Mouse (Mus musculus): ENCODE results near the gene Mrps27. TPM values are rescaled to one million over a fixed set of nuclear protein-coding genes. Genes with fewer than 3 reads are reported as not detected.

Mrps27 gene
- polyA plus RNA-seq, 1 experiment from 2014 or later, result 78.5 TPM

DNA sequence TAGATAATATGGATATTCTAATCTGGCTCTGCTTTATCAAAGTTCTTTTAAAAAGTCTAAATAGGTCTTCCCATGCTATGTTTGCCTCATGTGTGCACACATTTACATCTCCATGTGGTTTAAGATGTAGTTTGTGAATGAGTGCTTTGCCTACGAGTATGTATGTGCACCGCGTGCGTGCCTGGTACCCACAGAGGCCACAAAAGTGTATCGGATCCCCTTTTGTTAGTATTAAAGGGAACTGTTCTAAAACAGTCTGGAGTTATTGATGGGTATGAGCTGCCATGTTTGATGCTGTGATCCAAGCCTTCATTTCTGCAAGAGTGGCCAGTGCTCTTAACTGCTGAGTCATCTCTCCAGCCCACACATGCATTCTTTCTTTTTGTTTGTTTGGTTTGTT, 26.7 kb downstream of the Mrps27 start:
- WGBS, result 95% methylated on average over 5 of the region's 5 CpGs

DNA sequence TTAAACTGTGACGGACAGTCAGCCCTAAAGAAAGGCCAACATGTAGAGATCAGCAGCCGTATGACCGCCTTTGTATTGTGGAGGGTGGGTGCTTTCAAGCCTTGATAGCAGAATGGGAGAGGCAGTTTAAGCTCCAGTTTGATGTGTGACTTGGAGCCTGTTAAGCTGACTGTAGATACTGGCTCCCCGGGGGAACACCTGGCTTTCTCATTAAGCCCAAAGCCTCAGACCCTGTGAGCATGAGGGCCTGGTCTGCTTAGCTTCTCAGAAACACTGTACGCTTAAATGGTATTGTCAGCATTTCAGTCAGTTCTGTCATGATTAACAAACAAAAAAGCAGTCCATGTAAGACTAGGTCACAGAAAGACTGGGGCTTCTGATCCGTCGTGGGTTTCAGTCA, 29.1 kb downstream of the Mrps27 start:
- WGBS, result 73% methylated on average over 7 of the region's 7 CpGs
- Histone ChIP-seq H3K36me3 (no peaks in the 10 kb centered on the region; the same call in 1 of the 2 replicates), H3K4me1 (replicated peaks) (peaks cover 8% of the 10 kb centered on the region), H3K9me3 (replicated peaks) (no peaks in the 10 kb centered on the region), H3K9ac (no peak overlapping the region), H3K27ac (no peak overlapping the region), H3K4me3 (no peak overlapping the region), H3K4me2 (no peak overlapping the region), H3K27me3 (no peaks in the 10 kb centered on the region)
- no peak for ATAC-seq (replicated peaks; ENCODE audit: insufficient number of reproducible peaks, insufficient read depth, low FRiP score, low read depth)

More for the DNA sequence above, 26.7 kb downstream of the Mrps27 start:
- Histone ChIP-seq H3K27me3 (no peaks in the 10 kb centered on the region), H3K36me3 (peaks cover under 1% of the 10 kb centered on the region; the same call in 1 of the 2 replicates), H3K4me2 (no peak overlapping the region), H3K4me3 (no peak overlapping the region), H3K9me3 (replicated peaks) (no peaks in the 10 kb centered on the region), H3K9ac (no peak overlapping the region), H3K4me1 (replicated peaks) (peaks cover 27% of the 10 kb centered on the region), H3K27ac (no peak overlapping the region)
- no peak for ATAC-seq (replicated peaks; ENCODE audit: insufficient number of reproducible peaks, insufficient read depth, low FRiP score, low read depth)

DNA sequence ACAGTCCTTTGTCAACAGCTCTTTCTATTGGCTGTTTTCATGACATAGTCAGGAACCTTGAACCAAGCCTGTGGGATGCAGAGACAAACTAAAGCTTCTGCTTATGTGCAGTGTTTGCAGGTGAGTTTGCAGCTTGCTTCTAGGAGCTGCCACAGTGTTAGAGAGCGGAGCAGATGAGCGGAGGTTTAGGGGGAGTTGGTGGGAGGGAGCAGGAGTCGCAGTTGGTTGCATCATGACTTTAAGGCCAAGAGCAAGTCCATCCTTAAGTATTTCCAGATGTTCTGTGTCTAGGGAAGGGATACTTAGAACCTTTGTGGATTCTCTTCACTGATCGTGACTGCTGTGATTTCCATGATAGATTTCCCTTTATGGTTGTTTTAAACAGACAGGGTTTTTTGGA, 29.6 kb downstream of the Mrps27 start:
- H3K4me1 ChIP-seq (replicated peaks), result peaks cover 4% of the 10 kb centered on the region; the same call in 1 of the 2 replicates
- no peaks in the 10 kb centered on the region for H3K9me3 ChIP-seq (replicated peaks)
- H3K27me3 ChIP-seq, result no peaks in the 10 kb centered on the region
- no peak overlapping the region for H3K4me2 ChIP-seq
- no peak for ATAC-seq (replicated peaks; ENCODE audit: insufficient number of reproducible peaks, insufficient read depth, low FRiP score, low read depth)
- 69% methylated on average over 4 of the region's 4 CpGs for WGBS
- H3K36me3 ChIP-seq, result no peaks in the 10 kb centered on the region; the same call in 1 of the 2 replicates
- no peak overlapping the region for H3K27ac ChIP-seq
- H3K9ac ChIP-seq, result no peak overlapping the region
- no peak overlapping the region for H3K4me3 ChIP-seq

DNA sequence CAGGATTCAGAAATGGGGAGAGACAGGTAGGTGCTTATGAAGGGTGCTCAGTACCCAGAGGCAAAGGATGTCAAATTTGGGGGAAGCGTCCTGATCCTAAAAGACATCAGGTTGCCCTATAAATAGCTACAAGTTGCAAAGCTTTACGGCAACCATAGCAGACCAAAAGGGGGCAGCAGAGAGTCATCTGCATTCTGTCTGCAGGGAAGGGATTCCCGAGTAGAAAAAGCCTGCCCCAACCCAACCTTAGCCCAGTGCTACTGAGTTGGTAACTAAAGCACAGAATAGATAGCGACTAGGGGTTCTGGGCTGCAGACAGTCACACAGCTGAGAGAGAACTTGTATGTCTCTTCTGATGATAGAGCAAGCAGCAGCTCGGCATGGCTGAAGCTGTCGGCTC, 31.0 kb downstream of the Mrps27 start:
- 26% methylated on average over 6 of the region's 6 CpGs for WGBS
- H3K36me3 ChIP-seq, result no peaks in the 10 kb centered on the region; the same call in 1 of the 2 replicates
- no peak for ATAC-seq (replicated peaks; ENCODE audit: insufficient number of reproducible peaks, insufficient read depth, low FRiP score, low read depth)

DNA sequence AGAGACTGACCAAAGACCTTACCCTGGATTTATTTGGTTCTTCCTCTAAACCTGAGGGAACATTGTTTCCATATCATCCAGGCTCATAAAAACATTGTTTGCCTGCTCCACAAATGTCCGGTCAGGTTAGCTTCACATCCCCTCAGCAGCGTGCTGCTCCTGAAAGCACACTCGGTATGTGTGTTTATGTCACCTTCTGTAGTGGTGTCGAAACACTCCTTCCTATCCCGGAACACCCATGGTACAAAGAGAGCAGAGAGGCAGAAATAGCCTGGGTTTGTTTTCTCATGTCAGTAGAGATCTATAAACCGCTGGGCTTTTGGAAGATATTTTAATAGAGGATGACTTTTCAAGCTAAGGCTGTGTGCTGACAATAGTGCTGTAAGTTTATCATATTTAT, 32.5 kb downstream of the Mrps27 start:
- 59% methylated on average over 6 of the region's 6 CpGs for WGBS
- Histone ChIP-seq H3K4me3 (no peak overlapping the region), H3K4me1 (replicated peaks) (peaks cover 4% of the 10 kb centered on the region; the same call in 1 of the 2 replicates), H3K27me3 (no peaks in the 10 kb centered on the region), H3K4me2 (no peak overlapping the region), H3K27ac (no peak overlapping the region), H3K36me3 (peaks cover 4% of the 10 kb centered on the region; the same call in 1 of the 2 replicates), H3K9ac (no peak overlapping the region), H3K9me3 (replicated peaks) (no peaks in the 10 kb centered on the region)
- ATAC-seq (replicated peaks; ENCODE audit: insufficient number of reproducible peaks, insufficient read depth, low FRiP score, low read depth), result no peak

More for the DNA sequence above, 31.0 kb downstream of the Mrps27 start:
- H3K9ac ChIP-seq, result no peak overlapping the region
- H3K27ac ChIP-seq, result no peak overlapping the region
- no peaks in the 10 kb centered on the region for H3K27me3 ChIP-seq
- peaks cover 4% of the 10 kb centered on the region; the same call in 1 of the 2 replicates for H3K4me1 ChIP-seq (replicated peaks)
- H3K9me3 ChIP-seq (replicated peaks), result no peaks in the 10 kb centered on the region
- H3K4me2 ChIP-seq, result no peak overlapping the region
- no peak overlapping the region for H3K4me3 ChIP-seq

DNA sequence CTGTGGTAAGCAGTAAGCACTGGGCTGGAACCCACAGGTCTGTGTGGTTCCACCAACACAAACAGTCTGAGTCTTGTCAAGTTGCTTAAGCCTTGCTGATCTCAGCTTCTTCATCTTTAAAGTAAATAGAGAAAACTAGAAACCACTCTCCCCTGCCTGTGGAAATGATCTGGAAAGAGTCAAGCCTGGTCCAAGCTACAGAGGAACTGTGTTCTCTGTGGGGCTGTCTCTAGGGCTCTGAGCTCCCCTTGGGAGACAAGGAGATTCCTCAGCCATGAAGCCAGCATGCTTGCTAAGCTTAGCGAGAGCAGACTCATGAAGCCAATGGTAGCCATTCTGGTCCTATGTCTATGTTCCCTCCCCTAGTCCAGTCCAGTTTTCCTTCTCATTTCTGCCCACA, 33.6 kb downstream of the Mrps27 start:
- peaks cover 4% of the 10 kb centered on the region; the same call in 1 of the 2 replicates for H3K36me3 ChIP-seq
- H3K27ac ChIP-seq, result no peak overlapping the region
- H3K4me2 ChIP-seq, result no peak overlapping the region
- 83% methylated on average over 1 of the region's 1 CpGs for WGBS
- H3K27me3 ChIP-seq, result no peaks in the 10 kb centered on the region
- no peak overlapping the region for H3K4me3 ChIP-seq
- H3K9ac ChIP-seq, result no peak overlapping the region
- no peaks in the 10 kb centered on the region for H3K9me3 ChIP-seq (replicated peaks)
- peaks cover 4% of the 10 kb centered on the region; the same call in 1 of the 2 replicates for H3K4me1 ChIP-seq (replicated peaks)
- no peak for ATAC-seq (replicated peaks; ENCODE audit: insufficient number of reproducible peaks, insufficient read depth, low FRiP score, low read depth)

DNA sequence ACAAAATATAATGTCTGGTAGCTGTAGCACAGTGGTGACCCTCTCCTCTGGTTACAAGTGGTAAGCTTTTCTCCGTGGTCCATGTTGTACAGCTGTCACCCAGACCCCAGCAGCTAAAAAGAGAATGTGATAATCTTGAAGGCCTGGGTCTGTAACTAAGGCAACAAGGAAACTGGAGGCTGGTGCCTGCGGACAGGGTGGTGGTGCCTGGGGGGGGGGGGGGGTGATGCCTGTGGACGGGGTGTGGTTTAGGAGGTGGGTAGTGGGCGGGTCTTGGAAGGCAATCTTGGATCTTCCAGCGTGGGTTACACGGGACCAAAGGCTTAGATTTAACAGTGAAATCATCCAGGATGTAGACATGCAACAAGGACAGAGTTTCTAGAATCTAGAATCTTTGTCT, 37.8 kb downstream of the Mrps27 start:
- no peak overlapping the region for H3K9ac ChIP-seq
- no peak overlapping the region for H3K27ac ChIP-seq
- peaks cover 4% of the 10 kb centered on the region; the same call in 1 of the 2 replicates for H3K36me3 ChIP-seq
- no peaks in the 10 kb centered on the region for H3K27me3 ChIP-seq
- H3K4me3 ChIP-seq, result no peak overlapping the region
- WGBS, result 41% methylated on average over 6 of the region's 6 CpGs
- no peak overlapping the region for H3K4me2 ChIP-seq
- no peak for ATAC-seq (replicated peaks; ENCODE audit: insufficient number of reproducible peaks, insufficient read depth, low FRiP score, low read depth)
- no peaks in the 10 kb centered on the region for H3K9me3 ChIP-seq (replicated peaks)
- H3K4me1 ChIP-seq (replicated peaks), result 0 out of 2 replicates have a peak, but pooled peaks cover 2% of the 10 kb centered on the region

DNA sequence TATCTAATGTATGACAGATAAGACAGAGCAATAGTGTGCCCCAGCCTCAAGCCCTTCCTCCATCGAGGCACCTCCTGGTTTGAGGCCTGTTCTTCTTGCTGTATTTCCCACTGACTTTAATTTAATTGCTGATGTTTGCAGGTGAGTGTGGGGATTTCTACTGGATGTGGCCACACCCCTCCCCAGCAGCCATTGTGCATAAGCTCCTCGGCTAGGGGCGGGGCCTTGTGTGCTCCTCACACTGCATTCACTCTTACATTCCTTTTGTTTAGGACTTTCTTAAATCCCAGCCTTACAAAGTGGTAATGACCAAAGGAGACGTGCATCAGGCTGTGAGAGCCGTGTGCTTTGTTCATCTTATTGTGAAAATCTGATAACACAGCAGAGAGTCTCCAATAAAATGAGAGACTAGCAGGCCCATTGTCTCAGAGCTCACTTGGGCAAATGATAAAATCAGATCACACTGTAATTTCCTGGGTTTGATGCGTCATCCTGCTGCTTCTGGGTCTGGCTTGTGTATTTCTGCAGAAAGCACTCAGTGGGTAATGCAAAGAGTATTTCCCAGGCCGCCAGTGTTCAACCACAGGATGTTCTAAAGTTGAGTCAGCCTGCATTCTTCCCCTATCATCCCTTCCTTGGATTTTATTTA, 40.1 kb downstream of the Mrps27 start:
- H3K9ac ChIP-seq, result no peak overlapping the region
- H3K27me3 ChIP-seq, result no peaks in the 10 kb centered on the region
- H3K4me3 ChIP-seq, result no peak overlapping the region
- 0 out of 2 replicates have a peak, but pooled peaks have one; percentile 35 for ATAC-seq (replicated peaks; ENCODE audit: insufficient number of reproducible peaks, insufficient read depth, low FRiP score, low read depth)
- H3K4me1 ChIP-seq (replicated peaks), result 0 out of 2 replicates have a peak, but pooled peaks cover 2% of the 10 kb centered on the region
- peak overlapping the region; percentile 50 for H3K27ac ChIP-seq
- H3K36me3 ChIP-seq, result peaks cover 4% of the 10 kb centered on the region; the same call in 1 of the 2 replicates
- H3K4me2 ChIP-seq, result no peak overlapping the region
- no peaks in the 10 kb centered on the region for H3K9me3 ChIP-seq (replicated peaks)
- WGBS, result 75% methylated on average over 7 of the region's 7 CpGs

DNA sequence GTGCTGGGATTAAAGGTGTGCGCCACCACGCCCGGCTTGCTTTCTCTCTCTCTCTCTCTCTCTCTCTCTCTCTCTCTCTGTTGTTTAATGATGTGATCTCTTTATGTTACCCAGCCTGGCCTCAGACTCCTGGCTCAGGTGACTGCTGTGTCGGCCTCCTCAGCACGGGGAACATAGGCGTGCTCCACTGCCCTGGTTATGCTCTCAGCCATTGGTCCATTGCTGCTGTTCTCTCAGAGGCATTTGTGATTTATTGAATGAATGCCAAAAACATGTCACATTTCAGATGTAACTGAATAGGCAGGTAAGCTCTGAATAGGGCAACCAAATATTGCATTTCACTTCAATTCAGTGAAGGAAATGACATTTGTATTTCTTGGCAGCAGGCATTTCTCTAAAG, 41.3 kb downstream of the Mrps27 start:
- Histone ChIP-seq H3K27ac (no peak overlapping the region), H3K36me3 (peaks cover 4% of the 10 kb centered on the region; the same call in 1 of the 2 replicates), H3K4me2 (no peak overlapping the region), H3K4me3 (no peak overlapping the region), H3K27me3 (no peaks in the 10 kb centered on the region), H3K9me3 (replicated peaks) (no peaks in the 10 kb centered on the region), H3K9ac (no peak overlapping the region), H3K4me1 (replicated peaks) (0 out of 2 replicates have a peak, but pooled peaks cover 2% of the 10 kb centered on the region)
- ATAC-seq (replicated peaks; ENCODE audit: insufficient number of reproducible peaks, insufficient read depth, low FRiP score, low read depth), result no peak
- WGBS, result 71% methylated on average over 6 of the region's 6 CpGs

DNA sequence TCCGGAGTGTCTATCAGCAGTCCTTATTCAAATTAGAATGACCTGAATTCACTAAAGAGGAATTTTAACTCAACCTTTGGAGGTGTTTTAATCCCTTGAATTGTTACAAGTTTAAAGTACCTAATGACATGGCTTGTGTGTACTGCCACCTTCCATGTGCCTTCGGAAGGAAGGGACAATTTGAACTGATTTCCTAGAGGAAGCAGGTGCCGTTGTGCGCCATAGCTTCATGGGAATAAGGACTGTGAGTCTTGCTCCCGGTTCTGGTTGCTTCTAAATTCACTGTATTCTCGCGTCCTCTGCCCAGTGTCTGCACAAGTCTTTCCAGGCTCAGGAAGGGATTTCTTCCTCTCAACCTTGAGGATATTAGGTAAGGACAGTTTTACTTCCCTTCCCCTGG, 41.8 kb downstream of the Mrps27 start:
- Histone ChIP-seq H3K36me3 (no peaks in the 10 kb centered on the region; the same call in 1 of the 2 replicates), H3K27me3 (no peaks in the 10 kb centered on the region), H3K4me3 (no peak overlapping the region)

DNA sequence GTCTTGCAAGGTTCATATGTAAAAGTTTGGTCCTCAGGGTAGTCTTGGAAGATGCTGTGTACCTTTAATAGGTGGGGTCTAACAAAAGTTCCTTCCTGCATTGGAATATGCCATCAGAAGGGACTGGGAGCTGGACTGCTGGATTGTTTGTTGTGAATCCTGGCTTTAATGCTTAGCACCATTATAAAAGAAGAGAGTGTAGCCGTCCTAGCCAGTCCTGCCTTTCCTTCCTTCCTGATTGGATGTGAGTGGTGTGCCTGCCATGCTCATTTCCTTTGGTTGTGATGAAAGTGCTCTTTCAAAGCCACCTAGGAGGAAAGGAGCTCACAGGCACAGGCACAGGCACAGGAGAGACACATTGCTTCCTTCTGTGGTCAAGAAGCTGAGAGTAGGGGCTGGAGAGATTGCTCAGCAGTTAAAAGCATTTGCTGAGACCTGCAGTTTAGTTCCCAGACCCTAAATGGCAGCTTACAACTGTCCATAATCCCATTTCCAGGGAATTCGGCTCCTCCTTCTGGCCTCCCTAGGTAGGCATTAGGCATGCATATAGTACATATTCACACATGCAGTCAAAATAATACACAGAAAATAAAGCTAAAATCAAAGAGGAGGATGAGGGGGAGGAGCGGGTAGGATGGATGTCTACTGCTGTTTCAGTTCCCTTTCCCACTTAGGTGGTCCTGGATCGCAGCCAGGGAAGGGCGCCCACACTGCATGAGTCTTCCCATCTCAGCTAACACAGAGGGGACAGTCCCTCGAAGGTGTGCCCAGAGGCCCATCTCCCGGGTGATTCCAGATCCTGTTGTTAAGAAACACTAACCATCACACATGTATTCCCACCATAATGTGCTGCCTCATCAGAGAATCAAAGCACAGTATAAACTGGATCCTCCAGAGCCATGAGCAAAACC, 43.6 kb downstream of the Mrps27 start:
- no peak overlapping the region for H3K4me3 ChIP-seq
- no peak overlapping the region for H3K9ac ChIP-seq
- no peak overlapping the region for H3K27ac ChIP-seq
- H3K27me3 ChIP-seq, result no peaks in the 10 kb centered on the region
- no peaks in the 10 kb centered on the region for H3K36me3 ChIP-seq
- 0 out of 2 replicates have a peak, but pooled peaks cover 2% of the 10 kb centered on the region for H3K4me1 ChIP-seq (replicated peaks)
- WGBS, result 77% methylated on average over 7 of the region's 7 CpGs
- ATAC-seq (replicated peaks; ENCODE audit: insufficient number of reproducible peaks, insufficient read depth, low FRiP score, low read depth), result no peak
- no peak overlapping the region for H3K4me2 ChIP-seq
- H3K9me3 ChIP-seq (replicated peaks), result no peaks in the 10 kb centered on the region

More for the DNA sequence above, 41.8 kb downstream of the Mrps27 start:
- Histone ChIP-seq H3K27ac (no peak overlapping the region), H3K9me3 (replicated peaks) (no peaks in the 10 kb centered on the region), H3K4me2 (no peak overlapping the region), H3K9ac (no peak overlapping the region), H3K4me1 (replicated peaks) (0 out of 2 replicates have a peak, but pooled peaks cover 2% of the 10 kb centered on the region)
- 79% methylated on average over 7 of the region's 7 CpGs for WGBS
- no peak for ATAC-seq (replicated peaks; ENCODE audit: insufficient number of reproducible peaks, insufficient read depth, low FRiP score, low read depth)

Measured in heart, embryonic 15.5 days (tissue).